Mouse (Mus musculus) CH12.LX (cell line): ENCODE data around the gene Entpd5. TPM values are rescaled to one million over a fixed set of nuclear protein-coding genes. Genes with fewer than 3 reads are reported as not detected.

Experiments
- DNase-seq: peaks from one replicate; pipeline ENCODE4 v3.0.0-alpha.2; 2013; ENCODE audit errors: extremely low read depth
- H3K27ac ChIP-seq: 2 replicates; pipeline ENCODE4 v1.5.1; 2012; ENCODE audit warnings: low read depth, mild to moderate bottlenecking, control low read depth, moderate library complexity; ENCODE audit not compliant: insufficient read depth
- H3K27me3 ChIP-seq: replicated peaks from 2 replicates; pipeline ENCODE3; 2012; ENCODE audit warnings: inconsistent platforms
- H3K36me3 ChIP-seq, 2 experiments: replicated peaks in 1 of 2; 2 replicates each; pipeline versions ENCODE3 to v1.6.1; 2012; ENCODE audit warnings: inconsistent platforms in 1 of 2, low read length in 1 of 2, mild to moderate bottlenecking in 1 of 2, mixed read lengths in 1 of 2, moderate library complexity in 1 of 2; ENCODE audit not compliant: control insufficient read depth in 1 of 2, insufficient read depth in 1 of 2
- H3K4me1 ChIP-seq, 2 experiments: 2 replicates each; pipeline ENCODE4 v1.6.1; 2012; ENCODE audit warnings: inconsistent platforms in 1 of 2, moderate library complexity in 1 of 2; ENCODE audit not compliant: insufficient read depth in 2 of 2, control insufficient read depth in 1 of 2
- H3K4me2 ChIP-seq: 2 replicates; pipeline ENCODE4 v1.6.1; 2012; ENCODE audit warnings: low read depth, mild to moderate bottlenecking, control low read depth; ENCODE audit not compliant: poor library complexity, insufficient read depth, severe bottlenecking
- H3K4me3 ChIP-seq, 3 experiments: fragments of 150-350 bp in 1 of 3; sonication (generic) in 1 of 3; replicated peaks in 1 of 3; 2 replicates each; pipeline versions ENCODE3 to v1.5.1; 2011 to 2012; ENCODE audit warnings: low read depth in 2 of 3, low read length in 2 of 3, mild to moderate bottlenecking in 2 of 3, moderate library complexity in 2 of 3, control low read depth in 1 of 3, improper control_type of control experiment in 1 of 3, inconsistent platforms in 1 of 3, mixed read lengths in 1 of 3; ENCODE audit not compliant: poor library complexity in 1 of 3
- H3K79me2 ChIP-seq: replicated peaks from 2 replicates; pipeline ENCODE4 v1.6.1; 2012; ENCODE audit warnings: mild to moderate bottlenecking, moderate library complexity; ENCODE audit not compliant: control insufficient read depth, poor library complexity, insufficient read depth, severe bottlenecking; ENCODE audit errors: extremely low read depth
- H3K9ac ChIP-seq: 2 replicates; pipeline ENCODE4 v1.6.1; 2012; ENCODE audit warnings: low read depth, mild to moderate bottlenecking, control low read depth, moderate library complexity; ENCODE audit not compliant: insufficient read depth
- H3K9me3 ChIP-seq: replicated peaks from 2 replicates; pipeline ENCODE3; 2012; ENCODE audit warnings: low read length, inconsistent platforms, mixed read lengths
- BHLHE40 ChIP-seq: IDR thresholded peaks from 2 replicates; pipeline ENCODE4 v1.6.1; 2011; ENCODE audit warnings: mild to moderate bottlenecking, low read depth, low read length, improper control_type of control experiment
- CHD1 ChIP-seq: IDR thresholded peaks from 2 replicates; pipeline ENCODE4 v1.6.1; 2012; ENCODE audit warnings: low read depth, low read length, improper control_type of control experiment, inconsistent platforms
- CHD2 ChIP-seq: IDR thresholded peaks from 2 replicates; pipeline ENCODE4 v1.6.1; 2011; ENCODE audit warnings: low read length, improper control_type of control experiment
- CTCF ChIP-seq, 2 experiments: IDR thresholded peaks in 1 of 2; conservative IDR thresholded peaks in 1 of 2; 2 replicates each; pipeline ENCODE4 v1.5.1; 2011 to 2012; ENCODE audit warnings: low read depth in 2 of 2, low read length in 2 of 2, improper control_type of control experiment in 1 of 2, inconsistent platforms in 1 of 2, mild to moderate bottlenecking in 1 of 2, moderate library complexity in 1 of 2
- E2F4 ChIP-seq: IDR thresholded peaks from 2 replicates; pipeline ENCODE4 v1.6.1; 2011; ENCODE audit warnings: low read depth, low read length, improper control_type of control experiment; ENCODE audit not compliant: insufficient replicate concordance
- ETS1 ChIP-seq: conservative IDR thresholded peaks from 2 replicates; pipeline ENCODE4 v1.6.1; 2012; ENCODE audit warnings: low read depth, mild to moderate bottlenecking, inconsistent platforms, low read length, improper control_type of control experiment, moderate library complexity
- HCFC1 ChIP-seq: IDR thresholded peaks from 2 replicates; pipeline ENCODE4 v1.6.1; 2012; ENCODE audit warnings: low read depth, mild to moderate bottlenecking, inconsistent platforms, low read length, improper control_type of control experiment
- IRF4 ChIP-seq: IDR thresholded peaks from 2 replicates; pipeline ENCODE4 v1.6.1; 2014; ENCODE audit warnings: low read depth, mild to moderate bottlenecking, inconsistent platforms, low read length, improper control_type of control experiment
- MAFK ChIP-seq: IDR thresholded peaks from 2 replicates; pipeline ENCODE4 v1.6.1; 2011; ENCODE audit warnings: low read length, improper control_type of control experiment; ENCODE audit not compliant: insufficient replicate concordance
- MAZ ChIP-seq: IDR thresholded peaks from 2 replicates; pipeline ENCODE4 v1.6.1; 2012; ENCODE audit warnings: low read depth, mild to moderate bottlenecking, inconsistent platforms, low read length, improper control_type of control experiment, moderate library complexity
- MXI1 ChIP-seq: IDR thresholded peaks from 2 replicates; pipeline ENCODE4 v1.6.1; 2011; ENCODE audit warnings: mild to moderate bottlenecking, low read depth, low read length, improper control_type of control experiment
- NELFE ChIP-seq: IDR thresholded peaks from 2 replicates; pipeline ENCODE4 v1.6.1; 2011; ENCODE audit warnings: low read depth, low read length, improper control_type of control experiment
- NRF1 ChIP-seq: IDR thresholded peaks from 2 replicates; pipeline ENCODE4 v1.6.1; 2014; ENCODE audit warnings: low read depth, mild to moderate bottlenecking, inconsistent platforms, low read length, improper control_type of control experiment, moderate library complexity
- POLR2A ChIP-seq: IDR thresholded peaks from 2 replicates; pipeline ENCODE4 v1.6.1; 2011; ENCODE audit warnings: low read depth, mild to moderate bottlenecking, improper control_type of control experiment, low read length
- RAD21 ChIP-seq: IDR thresholded peaks from 2 replicates; pipeline ENCODE4 v1.6.1; 2011; ENCODE audit warnings: low read depth, mild to moderate bottlenecking, low read length, improper control_type of control experiment, moderate library complexity
- RCOR1 ChIP-seq: conservative IDR thresholded peaks from 2 replicates; pipeline ENCODE4 v1.6.1; 2012; ENCODE audit warnings: low read depth, mild to moderate bottlenecking, inconsistent platforms, low read length, improper control_type of control experiment
- TBP ChIP-seq: conservative IDR thresholded peaks from 2 replicates; pipeline ENCODE4 v1.6.1; 2011; ENCODE audit warnings: low read depth, low read length, improper control_type of control experiment
- UBTF ChIP-seq: IDR thresholded peaks from 2 replicates; pipeline ENCODE4 v1.6.1; 2012; ENCODE audit warnings: low read depth, mild to moderate bottlenecking, inconsistent platforms, low read length, improper control_type of control experiment, moderate library complexity
- USF1 ChIP-seq: IDR thresholded peaks from 2 replicates; pipeline ENCODE4 v1.6.1; 2014; ENCODE audit warnings: low read depth, mild to moderate bottlenecking, inconsistent platforms, low read length, improper control_type of control experiment
- ZKSCAN1 ChIP-seq: IDR thresholded peaks from 2 replicates; pipeline ENCODE4 v1.6.1; 2012; ENCODE audit warnings: low read depth, inconsistent platforms, low read length, improper control_type of control experiment, borderline replicate concordance
- ZMIZ1 ChIP-seq: IDR thresholded peaks from 2 replicates; pipeline ENCODE4 v1.6.1; 2012; ENCODE audit warnings: low read depth, mild to moderate bottlenecking, inconsistent platforms, low read length, improper control_type of control experiment
- dilution Hi-C: fragments of 300-500 bp; cut with MboI; formaldehyde crosslinking; loops from 2 replicates; pipeline ENCODE4 v1.14.3; 2020; ENCODE audit warnings: low sequenced_read_pairs; ENCODE audit not compliant: extremely low pct_unique_long_range_greater_than_20kb, extremely low pct_ligation_motif_present
- in situ Hi-C: fragments of 300-500 bp; cut with MboI; formaldehyde crosslinking; loops from 3 replicates; pipeline ENCODE4 v1.14.3; 2019; ENCODE audit warnings: low sequenced_read_pairs, low pct_ligation_motif_present, low pct_unique_long_range_greater_than_20kb, mixed read lengths
- polyA plus RNA-seq: library from polyadenylated mRNA; unstranded; fragments of >175 nt; gene quantifications from 2 replicates; pipeline ENCODE4 v1.2.1, GENCODE M21; 2012; ENCODE audit warnings: low read depth; ENCODE audit not compliant: insufficient read length
- total RNA-seq, 2 experiments: library from RNA; depleted of rRNA; stranded (reverse); fragments of 300-350 nt in 1 of 2; fragments of >200 nt in 1 of 2; gene quantifications; 2 replicates each; pipeline ENCODE4 v1.2.3; 2012 to 2014

Gene Entpd5
- total and polyA plus RNA-seq, 3 experiments = 4.2 to 5.7 (median 5.3) TPM

DNA sequence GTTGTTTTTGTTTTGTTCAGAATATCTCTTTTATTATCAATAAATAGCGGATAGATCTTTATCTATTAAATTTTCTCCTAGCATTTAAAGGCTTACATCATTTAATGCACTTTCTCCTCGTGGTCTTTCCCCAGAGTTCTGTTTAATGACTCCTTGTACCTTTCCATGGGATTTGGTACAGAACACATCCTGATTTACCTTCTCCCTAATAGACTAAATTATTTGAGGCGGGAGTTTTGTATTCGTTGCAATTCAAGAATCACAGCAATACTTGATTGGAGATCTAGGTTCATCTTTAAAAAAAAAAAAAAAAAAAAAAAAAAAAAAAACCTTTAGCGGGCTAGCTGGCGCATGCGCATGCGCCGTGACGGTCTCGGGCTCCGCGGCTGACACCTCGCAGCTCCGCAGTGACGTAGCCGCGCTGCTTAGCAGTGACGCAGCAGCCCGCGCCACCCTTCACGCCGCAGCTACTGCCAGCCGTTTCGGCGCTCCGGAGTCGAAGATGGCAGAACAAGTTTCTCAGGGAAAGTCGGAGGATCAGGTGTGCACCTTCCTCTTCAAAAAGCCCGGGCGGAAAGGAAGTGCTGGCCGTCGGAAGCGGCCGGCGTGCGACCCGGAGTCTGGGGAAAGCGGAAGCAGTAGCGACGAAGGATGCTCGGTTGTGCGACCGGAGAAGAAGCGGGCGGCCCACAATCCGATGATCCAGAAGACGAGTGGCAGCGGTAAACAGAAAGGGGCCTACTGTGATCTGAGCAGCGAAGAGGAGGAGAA, 8.2 kb upstream of the Entpd5 start, which contains the start of gene Rnf113a2 (continued):
- TF ChIP-seq TBP = peak; percentile 21; the same call in 1 of the 2 replicates
- TF ChIP-seq CHD1 = no peak
- peak; percentile 63; the same call in 1 of the 2 replicates for TF ChIP-seq MXI1
- no peak; the same call in 1 of the 2 replicates for TF ChIP-seq E2F4
- TF ChIP-seq ZKSCAN1 = no peak

DNA sequence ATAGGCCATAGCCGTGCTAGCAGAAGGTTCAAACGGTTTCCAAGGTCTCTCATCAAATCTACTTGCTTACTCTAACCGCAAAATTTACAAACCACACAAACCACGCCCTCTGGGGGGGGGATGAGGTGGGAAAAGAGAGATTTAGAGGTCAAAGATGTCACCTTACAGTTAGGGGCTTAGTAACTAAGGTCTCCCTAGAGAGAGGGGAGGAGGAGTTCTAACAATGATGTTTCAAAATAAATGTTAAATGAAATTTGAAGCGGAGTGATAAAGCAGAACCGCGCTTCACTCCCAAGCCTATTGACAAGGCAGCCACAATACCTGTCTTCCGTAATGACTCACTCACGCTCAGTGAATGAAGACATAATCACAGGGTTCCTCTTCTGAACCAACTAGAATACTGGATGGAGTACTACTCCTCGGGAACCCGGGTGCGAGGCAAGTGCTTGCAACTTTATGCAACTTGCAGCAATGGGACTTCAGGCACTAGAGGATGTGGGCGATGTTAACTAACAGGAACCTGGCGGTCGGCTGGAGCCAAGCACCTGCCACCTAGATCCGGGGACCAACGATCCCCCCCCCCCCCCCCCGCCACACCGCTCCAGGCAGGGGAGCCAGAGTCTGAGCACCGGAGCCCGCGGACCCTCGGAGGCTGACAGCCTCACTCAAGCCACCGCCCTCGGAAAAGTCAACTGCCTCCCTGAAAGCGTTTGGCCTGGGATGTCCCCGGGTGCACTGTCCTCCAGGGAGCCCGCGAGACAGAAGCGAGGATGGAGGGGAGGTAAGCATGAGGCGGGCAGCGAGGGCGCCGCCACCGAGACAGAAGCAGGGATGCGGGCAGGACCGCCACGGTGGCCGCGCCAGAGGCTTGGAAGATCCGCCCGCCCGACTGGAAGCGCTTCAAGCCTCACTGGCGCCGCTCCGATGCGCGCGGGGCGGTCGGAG, 683 bp downstream of the Entpd5 start:
- peak; percentile 79 for DNase-seq
- H3K27ac ChIP-seq = no peak overlapping the region

DNA sequence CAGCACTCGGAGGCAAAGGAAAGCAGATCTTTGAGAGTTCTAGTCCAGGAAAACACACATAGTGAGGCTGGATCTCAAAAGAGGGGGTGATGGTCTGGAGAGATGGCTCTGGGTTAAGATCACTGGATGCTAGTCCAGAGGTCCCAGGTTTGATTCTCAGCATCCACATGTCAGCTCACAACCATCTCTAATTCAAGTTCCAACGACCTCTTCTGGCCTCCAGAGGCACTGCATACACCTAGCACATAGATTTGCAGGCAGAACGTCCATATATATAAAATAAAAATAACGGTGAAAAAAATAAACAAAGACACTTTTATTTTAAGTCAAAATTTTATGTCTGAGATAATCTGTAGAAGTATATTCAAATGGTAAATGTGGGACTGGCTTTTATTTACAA, 1.6 kb downstream of the Entpd5 start:
- DNase-seq = no peak
- H3K4me2 ChIP-seq = no peak overlapping the region
- H3K79me2 ChIP-seq = no peaks in the 10 kb centered on the region
- H3K4me1 ChIP-seq = peaks cover 0 to 9% of the 10 kb centered on the region in 2 experiments; a peak in 2 of 4 replicates
- peaks cover 16% of the 10 kb centered on the region for H3K27me3 ChIP-seq
- no peak overlapping the region for H3K27ac ChIP-seq
- dilution Hi-C loops = no loop called here
- no peak overlapping the region for H3K4me3 ChIP-seq
- no peak for TF ChIP-seq ZMIZ1
- no peak for TF ChIP-seq UBTF
- no peak for TF ChIP-seq USF1
- no peak for TF ChIP-seq MXI1
- no peak for TF ChIP-seq ETS1
- no peak for TF ChIP-seq MAFK
- TF ChIP-seq RCOR1 = no peak
- TF ChIP-seq NELFE = no peak
- TF ChIP-seq RAD21 = no peak
- TF ChIP-seq NRF1 = no peak
- TF ChIP-seq CHD2 = no peak
- in situ Hi-C loops = no loop called here
- no peak overlapping the region for H3K9ac ChIP-seq
- H3K9me3 ChIP-seq = peaks cover 2% of the 10 kb centered on the region
- H3K36me3 ChIP-seq = no peaks in the 10 kb centered on the region

More for the DNA sequence above, 683 bp downstream of the Entpd5 start:
- H3K9ac ChIP-seq = peak overlapping the region; percentile 29
- peaks cover 0 to 9% of the 10 kb centered on the region in 2 experiments; a peak in 2 of 4 replicates for H3K4me1 ChIP-seq
- H3K4me3 ChIP-seq = peak overlapping the region; percentile 55 to 71 (median 67)
- peaks cover 16% of the 10 kb centered on the region for H3K27me3 ChIP-seq
- dilution Hi-C loops = no loop called here
- H3K79me2 ChIP-seq = no peaks in the 10 kb centered on the region
- no peak for TF ChIP-seq CTCF (conservative IDR thresholded peaks at IDR 0.05 in 1 of 2, IDR thresholded peaks at IDR 0.05 in 1 of 2; ENCODE audit: low read depth in 2 of 2, low read length in 2 of 2)
- no peak for TF ChIP-seq BHLHE40
- TF ChIP-seq IRF4 = peak; percentile 51; the same call in 1 of the 2 replicates
- TF ChIP-seq MAZ = peak; percentile 79
- TF ChIP-seq POLR2A = no peak
- 0 out of 2 replicates have a peak, but pooled peaks have one; percentile 26 for TF ChIP-seq HCFC1
- no peaks in the 10 kb centered on the region for H3K36me3 ChIP-seq
- in situ Hi-C loops = no loop called here
- peak overlapping the region; percentile 79 for H3K4me2 ChIP-seq
- peaks cover 2% of the 10 kb centered on the region for H3K9me3 ChIP-seq
